Mouse (Mus musculus): Measurements from ENCODE around the gene Pde4c. TPM values are rescaled to one million over a fixed set of nuclear protein-coding genes. Genes with fewer than 3 reads are reported as not detected.

The Pde4c gene
- polyA plus RNA-seq, 1 experiment from 2014 or later, result 0.45 TPM

Small RNA genes within 50 kb of the gene (microRNA-seq; reads per million reads assigned to microRNA genes)
- not detected for gene Mir7240

Other genes with a start within 250 kb of the Pde4c start
- gene Klhl26, start 246.8 kb upstream of the Pde4c start, polyA plus RNA-seq (2015; fragmentation: Nextera tagmentation; extraction: Ambion mirVana), result 20.5 and 20.7 TPM in 2 replicates
- gene Tmem59l, start 236.4 kb upstream of the Pde4c start, polyA plus RNA-seq (2015; fragmentation: Nextera tagmentation; extraction: Ambion mirVana), result 3.0 and 3.5 TPM in 2 replicates
- 2.9 and 4.1 TPM in 2 replicates for gene Crlf1, start 230.6 kb upstream of the Pde4c start, polyA plus RNA-seq (2015; fragmentation: Nextera tagmentation; extraction: Ambion mirVana)
- 125 and 130 TPM in 2 replicates for gene Rex1bd, start 217.0 kb upstream of the Pde4c start, polyA plus RNA-seq (2015; fragmentation: Nextera tagmentation; extraction: Ambion mirVana)
- 843 and 950 TPM in 2 replicates for gene Uba52, start 212.9 kb upstream of the Pde4c start, polyA plus RNA-seq (2015; fragmentation: Nextera tagmentation; extraction: Ambion mirVana)
- 292 and 304 TPM in 2 replicates for gene Fkbp8, start 196.0 kb upstream of the Pde4c start, polyA plus RNA-seq (2015; fragmentation: Nextera tagmentation; extraction: Ambion mirVana)
- gene Kxd1, start 195.8 kb upstream of the Pde4c start, polyA plus RNA-seq (2015; fragmentation: Nextera tagmentation; extraction: Ambion mirVana), result 58.5 and 60.1 TPM in 2 replicates
- gene Ell, start 184.3 kb upstream of the Pde4c start, polyA plus RNA-seq (2015; fragmentation: Nextera tagmentation; extraction: Ambion mirVana), result 16.1 and 17.7 TPM in 2 replicates
- 127 and 133 TPM in 2 replicates for gene Isyna1, start 129.3 kb upstream of the Pde4c start, polyA plus RNA-seq (2015; fragmentation: Nextera tagmentation; extraction: Ambion mirVana)
- gene Ssbp4, start 114.8 kb upstream of the Pde4c start, polyA plus RNA-seq (2015; fragmentation: Nextera tagmentation; extraction: Ambion mirVana), result 104 and 117 TPM in 2 replicates
- gene Lrrc25, start 107.6 kb upstream of the Pde4c start, polyA plus RNA-seq (2015; fragmentation: Nextera tagmentation; extraction: Ambion mirVana), result 3.7 and 3.9 TPM in 2 replicates
- 0.95 and 1.4 TPM in 2 replicates for gene Gdf15, start 91.3 kb upstream of the Pde4c start, polyA plus RNA-seq (2015; fragmentation: Nextera tagmentation; extraction: Ambion mirVana)
- gene Pgpep1, start 63.3 kb upstream of the Pde4c start, polyA plus RNA-seq (2015; fragmentation: Nextera tagmentation; extraction: Ambion mirVana), result 49.9 and 57.9 TPM in 2 replicates
- 271 and 297 TPM in 2 replicates for gene Lsm4, start 50.5 kb upstream of the Pde4c start, polyA plus RNA-seq (2015; fragmentation: Nextera tagmentation; extraction: Ambion mirVana)
- gene Jund, start 24.8 kb upstream of the Pde4c start, polyA plus RNA-seq (2015; fragmentation: Nextera tagmentation; extraction: Ambion mirVana), result 84.4 and 84.6 TPM in 2 replicates
- 0.04 TPM in 1 of 2 replicates, not detected in the other for gene Iqcn, start 20.3 kb upstream of the Pde4c start, polyA plus RNA-seq (2015; fragmentation: Nextera tagmentation; extraction: Ambion mirVana)
- gene Gm3336, start 5.2 kb upstream of the Pde4c start, polyA plus RNA-seq (2015; fragmentation: Nextera tagmentation; extraction: Ambion mirVana), result 1.1 and 1.9 TPM in 2 replicates
- 20.9 and 24.0 TPM in 2 replicates for gene Rab3a, start 31.0 kb downstream of the Pde4c start, polyA plus RNA-seq (2015; fragmentation: Nextera tagmentation; extraction: Ambion mirVana)
- gene Mpv17l2, start 37.2 kb downstream of the Pde4c start, polyA plus RNA-seq (2015; fragmentation: Nextera tagmentation; extraction: Ambion mirVana), result 44.4 and 51.3 TPM in 2 replicates
- 58.1 and 58.4 TPM in 2 replicates for gene Pik3r2, start 53.0 kb downstream of the Pde4c start, polyA plus RNA-seq (2015; fragmentation: Nextera tagmentation; extraction: Ambion mirVana)
- 13.3 and 16.5 TPM in 2 replicates for gene Mast3, start 81.3 kb downstream of the Pde4c start, polyA plus RNA-seq (2015; fragmentation: Nextera tagmentation; extraction: Ambion mirVana)
- gene Il12rb1, start 84.7 kb downstream of the Pde4c start, polyA plus RNA-seq (2015; fragmentation: Nextera tagmentation; extraction: Ambion mirVana), result 0.26 and 0.43 TPM in 2 replicates
- 6.5 and 7.0 TPM in 2 replicates for gene Arrdc2, start 116.0 kb downstream of the Pde4c start, polyA plus RNA-seq (2015; fragmentation: Nextera tagmentation; extraction: Ambion mirVana)
- gene Kcnn1, start 139.5 kb downstream of the Pde4c start, polyA plus RNA-seq (2015; fragmentation: Nextera tagmentation; extraction: Ambion mirVana), result 1.5 and 2.1 TPM in 2 replicates
- gene Ccdc124, start 150.2 kb downstream of the Pde4c start, polyA plus RNA-seq (2015; fragmentation: Nextera tagmentation; extraction: Ambion mirVana), result 90.9 and 91.3 TPM in 2 replicates
- 4.1 and 6.0 TPM in 2 replicates for gene Slc5a5, start 169.0 kb downstream of the Pde4c start, polyA plus RNA-seq (2015; fragmentation: Nextera tagmentation; extraction: Ambion mirVana)
- gene Rpl18a, start 173.7 kb downstream of the Pde4c start, polyA plus RNA-seq (2015; fragmentation: Nextera tagmentation; extraction: Ambion mirVana), result 3,920 and 3,932 TPM in 2 replicates
- 39.5 and 44.7 TPM in 2 replicates for gene Map1s, start 182.2 kb downstream of the Pde4c start, polyA plus RNA-seq (2015; fragmentation: Nextera tagmentation; extraction: Ambion mirVana)

All from stomach, embryonic 15.5 days (tissue).